Mouse (Mus musculus): ENCODE measurements around the gene Snta1. TPM values are rescaled to one million over a fixed set of nuclear protein-coding genes. Genes with fewer than 3 reads are reported as not detected.

Snta1 gene
- polyA plus RNA-seq (2015; fragmentation: Nextera tagmentation; extraction: Ambion mirVana) = 9.5 and 12.2 TPM in 2 replicates

GRCm38 (mm10) chr2:154407643-154408445, at the start of gene Snta1:
Gene Snta1, minus strand, starts transcription at chr2:154408099.
- Histone ChIP-seq H3K4me1 (ENCODE audit: insufficient read depth, low read length) (peaks cover 18% of the 10 kb centered on the region), H3K36me3 (ENCODE audit: insufficient read depth, low read length) (no peaks in the 10 kb centered on the region), H3K4me3 (ENCODE audit: low read length) (peak within 1 kb of the TSS; percentile 69), H3K27me3 (ENCODE audit: insufficient read depth, low read length) (no peaks in the 10 kb centered on the region), H3K9ac (replicated peaks; ENCODE audit: low read length) (peak within 1 kb of the TSS; percentile 76), H3K9me3 (ENCODE audit: low read length) (no peaks in the 10 kb centered on the region), H3K4me2 (replicated peaks; ENCODE audit: low read depth, low read length) (peak within 1 kb of the TSS; percentile 77), H3K27ac (ENCODE audit: low read length) (no peak within 1 kb of the TSS)
- ATAC-seq (ENCODE audit: low FRiP score, low TSS enrichment) = peak; percentile 93
- 1% methylated on average over 76 of the region's 84 CpGs for WGBS

GRCm38 (mm10) chr2:154456621-154457020, 48.7 kb upstream of the Snta1 start:
- Histone ChIP-seq H3K27ac (ENCODE audit: low read length) (no peak overlapping the region), H3K4me3 (ENCODE audit: low read length) (no peak overlapping the region)

GRCm38 (mm10) chr2:154455776-154456175, 47.9 kb upstream of the Snta1 start:
- no peaks in the 10 kb centered on the region for H3K9me3 ChIP-seq (ENCODE audit: low read length)
- H3K4me1 ChIP-seq (ENCODE audit: insufficient read depth, low read length) = peaks cover 32% of the 10 kb centered on the region
- peak; percentile 69 for ATAC-seq (ENCODE audit: low FRiP score, low TSS enrichment)
- no peaks in the 10 kb centered on the region for H3K36me3 ChIP-seq (ENCODE audit: insufficient read depth, low read length)
- H3K9ac ChIP-seq (replicated peaks; ENCODE audit: low read length) = no peak overlapping the region
- peak overlapping the region; percentile 82 for H3K27ac ChIP-seq (ENCODE audit: low read length)
- H3K4me2 ChIP-seq (replicated peaks; ENCODE audit: low read depth, low read length) = peak overlapping the region; percentile 29; the same call in 1 of the 2 replicates
- H3K27me3 ChIP-seq (ENCODE audit: insufficient read depth, low read length) = no peaks in the 10 kb centered on the region
- WGBS = 27% methylated on average over 5 of the region's 5 CpGs
- H3K4me3 ChIP-seq (ENCODE audit: low read length) = no peak overlapping the region

More at GRCm38 (mm10) chr2:154456621-154457020, 48.7 kb upstream of the Snta1 start:
- Histone ChIP-seq H3K36me3 (ENCODE audit: insufficient read depth, low read length) (no peaks in the 10 kb centered on the region), H3K9me3 (ENCODE audit: low read length) (no peaks in the 10 kb centered on the region), H3K4me1 (ENCODE audit: insufficient read depth, low read length) (peaks cover 35% of the 10 kb centered on the region), H3K4me2 (replicated peaks; ENCODE audit: low read depth, low read length) (no peak overlapping the region), H3K9ac (replicated peaks; ENCODE audit: low read length) (no peak overlapping the region), H3K27me3 (ENCODE audit: insufficient read depth, low read length) (no peaks in the 10 kb centered on the region)
- no peak for ATAC-seq (ENCODE audit: low FRiP score, low TSS enrichment)

GRCm38 (mm10) chr2:154454605-154455004, 46.7 kb upstream of the Snta1 start:
- peaks cover 26% of the 10 kb centered on the region for H3K4me1 ChIP-seq (ENCODE audit: insufficient read depth, low read length)
- no peak overlapping the region for H3K9ac ChIP-seq (replicated peaks; ENCODE audit: low read length)
- no peaks in the 10 kb centered on the region for H3K27me3 ChIP-seq (ENCODE audit: insufficient read depth, low read length)
- no peaks in the 10 kb centered on the region for H3K36me3 ChIP-seq (ENCODE audit: insufficient read depth, low read length)
- H3K4me3 ChIP-seq (ENCODE audit: low read length) = no peak overlapping the region
- WGBS = 32% methylated on average over 3 of the region's 3 CpGs
- ATAC-seq (ENCODE audit: low FRiP score, low TSS enrichment) = peak; percentile 86
- peak overlapping the region; percentile 82; the same call in 1 of the 2 replicates for H3K27ac ChIP-seq (ENCODE audit: low read length)
- H3K4me2 ChIP-seq (replicated peaks; ENCODE audit: low read depth, low read length) = no peak overlapping the region
- H3K9me3 ChIP-seq (ENCODE audit: low read length) = no peaks in the 10 kb centered on the region

GRCm38 (mm10) chr2:154454099-154454498, 46.2 kb upstream of the Snta1 start:
- Histone ChIP-seq H3K27ac (ENCODE audit: low read length) (peak overlapping the region; percentile 78), H3K36me3 (ENCODE audit: insufficient read depth, low read length) (no peaks in the 10 kb centered on the region), H3K4me2 (replicated peaks; ENCODE audit: low read depth, low read length) (no peak overlapping the region), H3K4me3 (ENCODE audit: low read length) (no peak overlapping the region), H3K27me3 (ENCODE audit: insufficient read depth, low read length) (no peaks in the 10 kb centered on the region), H3K9ac (replicated peaks; ENCODE audit: low read length) (no peak overlapping the region), H3K4me1 (ENCODE audit: insufficient read depth, low read length) (peaks cover 25% of the 10 kb centered on the region), H3K9me3 (ENCODE audit: low read length) (no peaks in the 10 kb centered on the region)
- 49% methylated on average over 1 of the region's 1 CpGs for WGBS
- ATAC-seq (ENCODE audit: low FRiP score, low TSS enrichment) = no peak

GRCm38 (mm10) chr2:154452951-154453350, 45.1 kb upstream of the Snta1 start:
- WGBS = 74% methylated on average over 2 of the region's 2 CpGs
- no peak for ATAC-seq (ENCODE audit: low FRiP score, low TSS enrichment)
- no peak overlapping the region for H3K9ac ChIP-seq (replicated peaks; ENCODE audit: low read length)

GRCm38 (mm10) chr2:154448633-154449032, 40.7 kb upstream of the Snta1 start:
- Histone ChIP-seq H3K4me2 (replicated peaks; ENCODE audit: low read depth, low read length) (no peak overlapping the region), H3K4me3 (ENCODE audit: low read length) (no peak overlapping the region), H3K27ac (ENCODE audit: low read length) (no peak overlapping the region), H3K36me3 (ENCODE audit: insufficient read depth, low read length) (peaks cover 9% of the 10 kb centered on the region), H3K4me1 (ENCODE audit: insufficient read depth, low read length) (no peaks in the 10 kb centered on the region; the same call in 1 of the 2 replicates), H3K9ac (replicated peaks; ENCODE audit: low read length) (no peak overlapping the region), H3K9me3 (ENCODE audit: low read length) (no peaks in the 10 kb centered on the region), H3K27me3 (ENCODE audit: insufficient read depth, low read length) (no peaks in the 10 kb centered on the region)
- ATAC-seq (ENCODE audit: low FRiP score, low TSS enrichment) = no peak

More at GRCm38 (mm10) chr2:154452951-154453350, 45.1 kb upstream of the Snta1 start:
- Histone ChIP-seq H3K4me1 (ENCODE audit: insufficient read depth, low read length) (peaks cover 25% of the 10 kb centered on the region), H3K4me3 (ENCODE audit: low read length) (no peak overlapping the region), H3K9me3 (ENCODE audit: low read length) (no peaks in the 10 kb centered on the region), H3K27me3 (ENCODE audit: insufficient read depth, low read length) (no peaks in the 10 kb centered on the region), H3K4me2 (replicated peaks; ENCODE audit: low read depth, low read length) (no peak overlapping the region), H3K27ac (ENCODE audit: low read length) (no peak overlapping the region), H3K36me3 (ENCODE audit: insufficient read depth, low read length) (peaks cover 3% of the 10 kb centered on the region)

GRCm38 (mm10) chr2:154447821-154448220, 39.9 kb upstream of the Snta1 start:
- WGBS = 96% methylated on average over 8 of the region's 8 CpGs
- H3K4me1 ChIP-seq (ENCODE audit: insufficient read depth, low read length) = no peaks in the 10 kb centered on the region
- no peak for ATAC-seq (ENCODE audit: low FRiP score, low TSS enrichment)

GRCm38 (mm10) chr2:154440453-154440852, 32.6 kb upstream of the Snta1 start:
- Histone ChIP-seq H3K27me3 (ENCODE audit: insufficient read depth, low read length) (no peaks in the 10 kb centered on the region), H3K9ac (replicated peaks; ENCODE audit: low read length) (no peak overlapping the region), H3K27ac (ENCODE audit: low read length) (no peak overlapping the region), H3K9me3 (ENCODE audit: low read length) (no peaks in the 10 kb centered on the region), H3K36me3 (ENCODE audit: insufficient read depth, low read length) (peaks cover 10% of the 10 kb centered on the region; the same call in 1 of the 2 replicates), H3K4me1 (ENCODE audit: insufficient read depth, low read length) (peaks cover 20% of the 10 kb centered on the region), H3K4me2 (replicated peaks; ENCODE audit: low read depth, low read length) (no peak overlapping the region), H3K4me3 (ENCODE audit: low read length) (no peak overlapping the region)
- no peak for ATAC-seq (ENCODE audit: low FRiP score, low TSS enrichment)

More at GRCm38 (mm10) chr2:154447821-154448220, 39.9 kb upstream of the Snta1 start:
- H3K27me3 ChIP-seq (ENCODE audit: insufficient read depth, low read length) = no peaks in the 10 kb centered on the region
- no peak overlapping the region for H3K9ac ChIP-seq (replicated peaks; ENCODE audit: low read length)
- H3K4me3 ChIP-seq (ENCODE audit: low read length) = no peak overlapping the region
- peaks cover 15% of the 10 kb centered on the region for H3K36me3 ChIP-seq (ENCODE audit: insufficient read depth, low read length)
- H3K4me2 ChIP-seq (replicated peaks; ENCODE audit: low read depth, low read length) = no peak overlapping the region
- H3K27ac ChIP-seq (ENCODE audit: low read length) = no peak overlapping the region
- no peaks in the 10 kb centered on the region for H3K9me3 ChIP-seq (ENCODE audit: low read length)

- H3K4me3 ChIP-seq (ENCODE audit: low read length) = peak overlapping the region; percentile 96
- peak overlapping the region; percentile 97 for H3K9ac ChIP-seq (replicated peaks; ENCODE audit: low read length)
- H3K4me2 ChIP-seq (replicated peaks; ENCODE audit: low read depth, low read length) = peak overlapping the region; percentile 56
- ATAC-seq (ENCODE audit: low FRiP score, low TSS enrichment) = no peak
- no peaks in the 10 kb centered on the region for H3K9me3 ChIP-seq (ENCODE audit: low read length)
- H3K27ac ChIP-seq (ENCODE audit: low read length) = peak overlapping the region; percentile 96
- no peaks in the 10 kb centered on the region for H3K36me3 ChIP-seq (ENCODE audit: insufficient read depth, low read length)
- H3K4me1 ChIP-seq (ENCODE audit: insufficient read depth, low read length) = peaks cover 22% of the 10 kb centered on the region
- WGBS = 13% methylated on average over 7 of the region's 7 CpGs
- no peaks in the 10 kb centered on the region for H3K27me3 ChIP-seq (ENCODE audit: insufficient read depth, low read length)
Observed at GRCm38 (mm10) chr2:154437191-154437527, 29.3 kb upstream of the Snta1 start.

All from kidney, embryonic 16.5 days (tissue).